Mouse (Mus musculus) urinary bladder, postnatal 4 days (tissue): Measurements from ENCODE around the gene Agap2.
"Not testable (repeated sequence)": the region's sequence is repeated elsewhere in the genome, so short reads cannot be mapped to it uniquely, and the experiment has no call there.

Experiments
- DNase-seq, 2 experiments: peaks; one replicate each; pipeline ENCODE4 v3.0.0; 2021 to 2022; ENCODE audit warnings: low spot score in 2 of 2

Agap2 gene

DNA sequence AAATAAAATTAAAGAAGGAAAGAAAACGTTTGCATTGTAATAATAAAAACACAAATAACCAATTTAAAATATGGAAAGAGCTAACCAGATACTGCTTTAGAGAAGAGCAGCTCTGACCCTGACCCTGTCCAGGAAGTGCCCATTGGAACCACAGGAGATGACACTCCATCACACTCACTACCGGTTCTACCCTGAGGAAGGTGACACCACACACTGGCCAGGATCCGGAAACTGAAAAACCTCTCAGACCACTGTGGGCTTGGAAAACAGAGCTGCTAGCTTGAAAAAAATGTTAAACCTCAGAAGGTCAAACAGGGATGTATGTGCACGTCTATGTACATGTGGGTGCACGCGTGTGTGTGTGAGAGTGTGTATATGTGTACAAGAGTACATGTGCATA lies 26.1 kb downstream of the Agap2 start:
- no peak for DNase-seq

DNA sequence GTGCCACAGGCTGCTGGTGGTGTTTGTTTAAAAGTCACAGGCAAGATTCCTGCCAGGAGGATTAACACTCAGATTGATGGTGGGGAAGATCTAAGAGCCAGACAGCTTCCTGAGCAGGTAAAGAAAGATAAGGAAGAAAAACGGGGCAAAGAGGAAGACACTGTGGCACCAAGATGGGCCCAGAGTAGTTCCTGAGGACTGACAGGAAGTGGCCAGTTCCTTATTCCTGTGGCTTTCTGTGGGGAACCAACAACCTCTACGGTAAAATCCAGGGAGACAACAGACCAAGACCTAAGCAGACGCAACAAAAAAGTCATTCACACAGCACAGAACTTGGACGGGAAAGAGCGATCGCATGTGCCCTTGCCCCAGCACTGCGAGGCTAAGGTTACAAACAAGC lies 28.5 kb downstream of the Agap2 start:
- no peak for DNase-seq

DNA sequence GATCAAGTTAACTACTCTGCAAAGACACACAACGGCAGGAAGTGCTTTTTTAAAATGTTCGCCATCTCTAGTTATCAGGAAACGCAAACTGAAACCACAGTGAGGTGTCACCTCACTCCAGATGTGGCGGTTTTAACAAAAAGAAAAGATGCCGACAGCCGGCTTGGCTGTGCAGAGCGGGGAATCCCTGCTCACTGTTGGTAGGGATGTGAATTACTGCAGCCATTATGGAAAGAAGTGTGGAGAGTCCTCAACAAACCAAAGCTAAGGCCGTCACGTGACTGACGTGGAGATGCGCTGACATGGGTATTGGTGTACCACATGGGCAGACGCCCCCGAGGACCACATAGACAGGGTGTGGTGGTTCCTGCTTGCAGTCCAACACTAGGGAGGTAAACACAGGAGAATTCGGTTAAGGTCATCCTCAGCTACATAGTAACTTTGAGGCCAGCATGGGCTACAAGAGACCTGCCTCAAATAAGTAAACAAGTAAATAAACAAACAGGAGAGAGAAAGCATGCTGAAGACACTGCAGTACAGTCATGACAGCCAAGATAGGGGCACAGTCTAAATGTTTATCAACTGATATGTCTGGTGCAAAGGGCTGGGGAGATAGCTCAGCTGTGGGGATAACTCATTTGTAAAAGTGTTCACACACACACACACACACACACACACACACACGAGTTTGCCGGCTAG lies 32.6 kb downstream of the Agap2 start:
- DNase-seq = no peak

DNA sequence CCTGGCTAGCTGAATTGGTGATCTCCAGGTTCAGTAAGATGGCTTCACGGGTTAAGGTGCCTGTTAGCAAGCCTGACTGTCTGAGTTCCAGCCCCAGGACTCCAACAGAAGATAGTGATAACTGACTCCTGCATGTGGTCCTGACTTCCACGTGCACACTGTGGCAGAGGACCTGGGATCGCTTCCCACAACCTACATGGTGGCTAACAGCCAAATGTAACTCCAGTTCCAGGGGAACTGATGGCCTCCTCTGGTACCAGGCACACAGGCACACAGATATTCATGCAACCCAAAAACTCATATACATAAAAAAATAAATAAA lies 33.1 kb downstream of the Agap2 start:
- no peak for DNase-seq

DNA sequence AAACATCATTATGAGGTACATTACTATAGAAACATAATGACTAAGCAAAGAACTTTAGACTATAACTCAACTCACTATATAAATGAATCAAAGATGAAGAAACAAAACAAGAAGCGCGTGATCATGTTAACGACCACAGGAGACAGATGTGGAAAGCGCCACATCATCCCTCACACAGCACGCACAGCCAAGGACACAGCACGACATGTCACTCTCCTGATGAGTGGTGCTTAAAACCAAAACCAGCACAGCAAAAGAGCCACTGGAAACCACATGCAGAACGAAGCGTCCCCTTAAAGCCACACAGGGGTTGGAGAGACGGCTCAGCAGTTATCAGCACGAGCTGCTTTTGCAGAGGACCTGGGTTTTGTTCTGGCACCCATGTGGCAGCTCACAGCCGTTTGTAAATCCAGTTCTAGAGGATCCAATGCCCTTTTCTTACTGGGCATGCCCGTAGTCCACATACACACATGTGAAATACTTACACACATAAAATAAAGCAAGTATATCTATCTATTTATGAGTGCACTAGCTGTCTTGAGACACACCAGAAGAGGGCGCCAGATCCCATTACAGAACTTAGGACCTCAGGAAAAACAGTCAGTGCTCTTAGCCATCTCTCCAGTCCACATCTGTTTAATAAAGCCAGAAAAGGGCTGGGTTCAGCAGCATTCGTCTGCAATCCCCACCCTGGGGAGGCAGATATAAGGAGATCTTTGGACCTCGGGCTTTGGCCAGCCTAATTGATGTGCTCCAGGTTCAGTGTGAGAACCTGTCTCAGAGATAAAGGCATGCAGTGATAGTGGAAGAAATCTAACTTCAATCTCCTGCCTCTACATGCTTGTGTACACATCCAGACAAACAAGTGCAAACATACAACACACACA lies 36.2 kb downstream of the Agap2 start:
- DNase-seq = no peak

DNA sequence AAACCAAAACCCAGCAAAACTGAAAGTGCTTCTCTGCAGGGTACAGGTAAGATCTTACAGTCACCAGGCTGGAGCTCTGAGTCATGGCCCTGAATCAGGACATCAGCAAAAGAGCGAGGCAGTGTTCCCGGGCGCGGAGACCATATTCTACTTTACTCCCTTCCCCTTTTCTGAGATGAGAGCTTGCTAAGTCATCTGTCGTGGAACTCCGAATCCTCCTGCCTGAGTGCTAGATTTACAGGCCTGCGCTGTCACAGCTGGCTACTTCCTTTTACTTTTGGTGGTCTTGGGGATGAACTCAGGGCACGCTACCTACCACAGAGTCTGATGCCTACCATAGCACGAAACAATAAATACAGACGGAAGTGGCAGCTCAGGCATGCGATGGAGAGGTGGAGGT lies 39.3 kb downstream of the Agap2 start:
- DNase-seq = no peak

DNA sequence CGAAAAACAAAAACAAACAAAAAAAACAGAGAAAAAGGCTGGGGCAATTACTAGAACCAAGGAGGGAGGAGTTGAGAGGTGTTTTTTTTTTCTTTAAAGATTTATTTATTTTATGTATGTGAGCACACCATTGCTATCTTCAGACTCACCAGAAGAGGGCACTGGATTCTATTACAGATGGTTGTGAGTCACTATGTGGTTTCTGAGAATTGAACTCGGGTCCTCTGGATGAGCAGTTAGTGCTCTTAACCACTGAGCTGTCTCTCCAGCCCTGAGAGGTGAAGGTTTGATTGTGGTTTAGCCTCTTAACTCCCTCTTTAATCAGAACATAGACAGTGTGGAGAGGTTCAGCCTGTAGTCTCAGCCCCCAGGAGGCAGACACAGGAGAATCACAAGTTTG lies 40.0 kb downstream of the Agap2 start:
- no peak for DNase-seq

DNA sequence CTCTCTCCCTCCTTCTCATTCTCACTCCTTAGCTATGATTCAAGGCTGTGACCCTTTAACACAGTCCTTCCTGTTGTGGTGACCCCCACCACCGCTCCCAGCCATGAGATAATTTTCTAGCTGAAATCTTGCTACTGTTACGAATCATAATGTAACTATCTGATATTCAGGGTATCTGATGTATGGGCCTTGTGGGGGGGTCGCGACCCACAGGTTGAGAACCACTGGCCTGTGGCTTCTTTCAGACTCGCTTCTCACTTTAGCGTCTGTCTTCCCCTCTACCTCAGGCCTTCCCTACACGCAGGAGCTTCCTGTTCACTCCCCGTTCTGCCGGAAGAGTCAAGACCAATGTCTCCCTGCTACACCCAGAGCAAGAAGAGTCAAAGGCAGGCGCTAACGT lies 43.4 kb downstream of the Agap2 start:
- no peak for DNase-seq

DNA sequence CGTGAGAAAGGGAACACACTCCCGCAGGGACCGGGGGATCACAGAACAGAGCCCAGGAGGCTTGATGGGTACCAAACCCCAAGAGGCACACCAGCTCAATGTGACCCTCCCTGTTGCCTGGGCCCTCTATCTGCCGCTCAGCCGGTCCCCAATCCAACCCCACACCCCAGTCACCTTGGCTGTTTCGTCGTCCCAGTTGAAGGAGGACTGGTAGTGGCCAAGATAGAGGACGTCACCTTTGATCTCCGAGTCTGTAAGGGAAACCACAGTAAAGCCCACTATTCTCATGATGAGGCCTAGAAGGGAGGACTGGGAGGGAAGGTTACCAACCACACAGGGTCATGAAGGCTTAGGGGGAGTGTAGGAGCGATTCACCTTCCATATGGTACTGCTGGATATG lies 44.1 kb downstream of the Agap2 start:
- DNase-seq = no peak

DNA sequence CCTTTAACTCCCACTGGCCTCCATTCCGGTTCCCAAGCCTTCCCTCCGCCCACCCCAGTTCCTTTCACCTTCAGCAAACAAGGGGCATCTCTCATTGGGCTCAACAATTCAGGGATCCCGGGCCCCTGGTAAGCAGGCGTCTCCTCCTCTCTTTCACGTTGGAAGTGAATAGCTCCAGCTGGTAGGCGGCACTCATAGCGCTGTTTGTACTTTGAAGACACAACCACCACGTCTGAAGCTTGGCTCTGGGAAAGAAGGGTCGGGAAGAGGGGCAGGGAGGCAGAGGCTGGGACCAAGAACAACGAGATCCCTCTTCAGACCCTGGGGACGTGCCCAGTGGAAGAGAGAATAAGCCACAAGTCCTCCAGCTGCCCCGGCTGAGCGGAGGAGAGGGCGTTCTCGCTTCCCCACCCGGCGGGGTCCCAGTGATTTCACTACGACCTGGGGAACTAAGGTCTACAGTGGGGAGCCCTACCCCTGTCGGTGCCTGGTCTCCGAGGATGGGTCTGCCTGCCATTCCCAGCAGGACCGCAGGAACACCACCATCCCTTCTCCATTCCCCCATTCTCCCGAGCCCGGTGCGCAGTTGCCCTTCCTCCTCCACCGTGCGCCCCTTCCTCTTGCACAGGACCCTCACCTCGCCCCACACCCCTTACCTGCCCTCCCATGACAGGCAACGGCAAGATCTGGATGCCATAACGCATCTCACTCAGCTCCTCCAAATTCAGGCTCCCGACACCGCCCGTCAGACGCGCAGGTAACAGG lies 45.4 kb downstream of the Agap2 start:
- no peak for DNase-seq

DNA sequence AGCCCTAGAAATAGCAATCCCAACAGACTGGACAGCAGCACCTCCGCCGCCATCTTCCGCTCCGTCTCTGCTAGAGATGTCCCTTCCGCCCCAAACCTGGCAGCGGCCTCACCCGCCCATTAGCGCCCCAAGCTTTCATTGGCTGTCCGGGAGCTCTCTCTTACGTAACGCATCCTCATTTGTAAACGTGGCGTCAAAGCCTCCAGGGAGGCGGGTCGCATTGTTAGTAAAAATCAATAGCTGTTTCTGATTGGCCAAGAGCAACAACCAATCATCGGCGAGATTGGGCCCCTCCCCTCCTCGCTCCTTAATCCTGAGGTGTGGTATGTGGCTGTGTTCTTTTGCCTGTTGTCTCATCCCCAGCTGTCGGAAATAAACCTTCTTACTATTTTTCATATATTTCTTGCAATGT lies 46.0 kb downstream of the Agap2 start, which contains the start of gene Os9:
Os9 (minus strand) TSS at position 66 of the 412 bp plus-strand sequence.
- DNase-seq = peak; percentile 94 to 95

DNA sequence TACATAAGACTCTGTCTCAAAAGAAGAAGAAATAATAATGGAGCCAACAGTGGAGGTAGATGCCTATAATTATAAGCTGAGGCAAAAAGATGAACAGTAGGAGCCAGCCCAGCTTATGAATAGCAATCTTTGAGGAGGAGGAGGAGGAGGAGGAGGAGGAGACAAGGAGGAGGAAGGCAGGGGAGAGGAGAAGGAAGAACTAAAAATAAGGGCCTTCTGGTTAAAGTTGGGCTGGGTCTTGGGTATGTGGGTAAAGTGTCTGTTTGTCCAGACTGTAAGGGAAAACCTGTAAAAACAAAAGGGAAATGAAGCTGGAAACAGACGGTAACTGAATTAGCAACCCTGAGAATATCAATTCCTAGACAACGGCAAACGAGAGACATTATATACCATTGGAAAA lies 46.9 kb downstream of the Agap2 start:
- no peak for DNase-seq

DNA sequence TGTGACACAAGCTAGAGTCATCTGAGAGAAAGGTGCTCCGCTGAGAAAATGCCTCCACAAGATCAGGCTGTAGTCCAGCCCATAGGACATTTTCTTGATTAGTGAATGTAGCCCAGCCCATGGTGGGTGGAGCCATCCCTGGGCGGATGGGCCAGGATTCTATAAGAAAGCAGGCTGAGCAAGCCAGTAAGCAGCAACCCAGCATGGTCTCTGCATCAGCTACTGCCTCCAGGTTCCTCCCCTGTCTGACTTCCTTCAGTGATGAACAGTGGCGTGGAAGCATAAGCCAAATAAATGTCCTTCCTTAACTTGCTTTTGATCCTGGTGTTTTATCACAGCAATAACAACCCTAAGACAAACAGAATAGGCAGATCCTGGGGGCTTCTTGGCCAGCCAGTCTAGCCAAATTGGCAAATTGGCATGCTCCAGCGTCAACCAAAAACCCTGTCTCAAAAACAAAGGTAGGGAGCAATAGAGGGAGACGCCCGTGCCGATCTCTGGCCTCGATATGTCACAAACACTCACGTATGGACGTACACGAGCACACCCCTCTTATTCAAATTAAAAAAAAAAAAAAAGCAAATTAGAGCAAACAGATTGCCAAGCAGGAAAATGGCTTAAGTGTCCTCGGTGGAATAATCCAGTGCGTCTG lies 47.8 kb downstream of the Agap2 start:
- no peak for DNase-seq

DNA sequence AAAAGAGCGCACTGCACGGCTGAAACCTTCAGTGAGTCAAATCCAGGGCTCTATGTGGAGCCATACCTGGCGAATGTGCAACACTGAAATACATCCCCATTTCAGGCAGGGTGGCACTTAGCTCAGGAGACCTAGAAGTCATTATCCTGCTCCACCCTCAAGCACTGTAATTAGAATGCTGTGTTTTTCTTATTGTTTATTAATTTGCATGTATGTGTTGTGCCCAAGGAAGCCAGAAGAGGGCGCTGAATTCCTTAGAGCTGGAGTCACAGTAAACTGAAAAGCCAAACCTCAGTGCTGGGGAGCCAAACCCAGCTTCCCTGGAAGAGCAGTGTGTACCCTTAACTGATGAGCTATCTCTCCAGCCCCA lies 48.3 kb downstream of the Agap2 start:
- DNase-seq = no peak

DNA sequence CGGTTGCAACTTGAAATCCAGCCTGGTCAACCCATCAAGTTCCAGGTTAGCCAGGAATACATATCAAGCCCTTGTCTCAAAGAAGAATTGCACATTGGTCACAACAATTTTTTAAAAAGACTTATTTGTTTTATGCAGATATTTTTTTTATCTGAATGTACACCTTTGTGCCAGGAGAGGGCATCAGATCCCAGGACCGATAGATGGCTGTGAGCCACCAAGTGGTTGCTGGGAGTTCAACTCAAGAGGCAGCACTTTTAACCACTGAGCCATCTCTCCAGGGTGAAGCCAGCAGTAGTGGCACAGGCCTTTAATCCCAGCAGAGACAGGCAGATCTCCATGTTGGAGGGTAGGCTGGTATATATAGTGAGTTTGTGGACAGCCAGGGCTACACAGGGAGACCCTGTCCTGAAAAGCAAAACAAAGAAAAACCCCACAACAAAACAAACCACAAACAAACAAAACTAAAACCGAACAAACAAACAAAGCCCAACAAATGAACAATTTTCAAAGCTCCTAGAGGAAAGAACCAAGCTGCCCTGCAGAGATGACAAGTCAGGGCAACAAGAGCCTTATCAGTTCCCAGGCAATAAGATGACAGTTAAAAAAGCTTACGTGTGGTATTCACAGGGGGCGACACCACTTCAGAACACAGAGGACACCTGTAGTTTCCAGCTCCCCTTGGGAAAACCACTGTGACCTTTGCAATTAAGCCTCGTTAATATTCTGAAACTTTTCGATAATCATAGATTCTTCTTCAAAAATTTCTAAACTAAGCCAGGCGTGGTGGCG lies 50.3 kb downstream of the Agap2 start:
- DNase-seq = no peak

DNA sequence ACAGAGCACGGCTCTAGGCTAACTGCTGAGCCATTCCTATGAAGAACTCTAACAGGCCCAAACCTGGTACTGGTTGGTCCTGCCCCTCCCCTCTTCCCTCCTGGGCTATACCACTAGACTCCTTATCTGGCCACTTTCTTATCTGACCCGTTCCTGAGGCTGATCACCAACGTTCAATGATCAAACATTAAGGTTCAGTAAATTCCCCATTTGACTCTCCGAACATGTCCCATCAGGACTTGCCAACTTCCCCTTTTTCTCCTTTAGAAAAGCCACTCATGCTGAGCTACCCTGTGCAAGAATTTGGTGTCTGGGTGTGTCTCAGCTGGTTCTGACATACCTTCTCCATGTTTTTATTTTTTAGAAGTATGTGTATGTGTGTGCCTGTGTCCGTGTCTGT lies 51.5 kb downstream of the Agap2 start:
- DNase-seq = no peak

DNA sequence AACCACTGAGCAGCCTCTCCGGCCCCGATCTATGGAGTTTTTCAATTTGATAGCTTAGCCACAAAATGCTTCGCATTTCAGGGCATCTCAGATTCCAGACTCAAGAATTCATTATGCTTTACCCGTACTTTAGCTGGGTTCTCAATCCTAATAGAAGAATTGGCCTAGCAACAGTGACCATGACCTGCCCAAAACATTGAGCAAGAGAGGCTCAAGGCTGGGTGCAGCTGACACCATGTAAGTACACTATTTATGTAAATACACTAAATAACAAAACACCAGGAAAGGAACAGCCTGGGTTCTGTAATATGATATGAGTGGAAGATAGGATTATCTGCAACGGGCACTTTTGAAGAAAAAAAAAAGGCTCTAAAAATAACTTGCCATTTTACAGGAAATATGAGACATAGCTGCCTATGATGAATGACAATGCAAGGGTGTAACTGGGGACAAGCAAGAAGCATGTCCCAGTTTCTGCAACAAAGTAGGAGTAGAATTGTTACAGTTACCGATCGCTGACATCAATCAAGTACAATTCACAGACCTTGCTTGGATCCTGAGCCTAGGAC lies 52.7 kb downstream of the Agap2 start:
- DNase-seq = no peak

DNA sequence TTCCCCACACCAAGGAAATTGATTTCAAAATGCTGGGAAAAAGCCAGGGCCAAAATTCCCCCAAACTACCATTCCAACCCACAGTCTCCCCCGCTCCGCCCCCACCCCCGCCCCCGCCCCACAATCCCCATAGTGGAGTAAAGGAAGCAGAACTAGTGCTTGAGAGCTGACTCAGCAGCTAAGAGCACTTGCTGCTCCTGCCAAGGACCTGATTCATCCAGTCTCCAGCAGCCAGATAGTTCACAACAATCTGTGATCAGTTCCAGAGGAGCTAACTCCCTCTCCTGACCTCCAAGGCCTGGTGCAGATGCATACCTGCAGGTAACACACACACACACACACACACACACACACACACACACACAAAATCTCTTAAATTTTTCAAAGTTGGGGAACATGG lies 54.3 kb downstream of the Agap2 start:
- no peak for DNase-seq

DNA sequence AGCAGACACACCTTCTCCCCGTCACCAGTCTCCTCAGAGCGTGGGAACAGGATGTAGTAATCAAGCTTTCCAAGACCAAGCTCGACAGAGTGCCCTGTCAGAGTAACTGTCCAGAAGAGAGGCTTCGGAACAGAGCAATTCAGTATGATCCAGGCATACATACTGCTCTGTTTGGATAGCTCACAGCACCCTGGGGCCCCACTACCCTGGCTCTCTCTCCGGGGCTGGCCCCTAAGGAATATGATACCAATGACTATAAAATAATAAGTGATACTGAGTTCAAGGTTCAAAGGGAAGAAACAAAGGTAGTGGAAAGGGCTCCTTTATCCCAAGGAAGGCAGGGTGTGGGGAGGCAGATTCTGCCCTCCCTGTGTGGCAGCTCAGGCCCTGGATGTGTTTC lies 57.4 kb downstream of the Agap2 start:
- no peak for DNase-seq

DNA sequence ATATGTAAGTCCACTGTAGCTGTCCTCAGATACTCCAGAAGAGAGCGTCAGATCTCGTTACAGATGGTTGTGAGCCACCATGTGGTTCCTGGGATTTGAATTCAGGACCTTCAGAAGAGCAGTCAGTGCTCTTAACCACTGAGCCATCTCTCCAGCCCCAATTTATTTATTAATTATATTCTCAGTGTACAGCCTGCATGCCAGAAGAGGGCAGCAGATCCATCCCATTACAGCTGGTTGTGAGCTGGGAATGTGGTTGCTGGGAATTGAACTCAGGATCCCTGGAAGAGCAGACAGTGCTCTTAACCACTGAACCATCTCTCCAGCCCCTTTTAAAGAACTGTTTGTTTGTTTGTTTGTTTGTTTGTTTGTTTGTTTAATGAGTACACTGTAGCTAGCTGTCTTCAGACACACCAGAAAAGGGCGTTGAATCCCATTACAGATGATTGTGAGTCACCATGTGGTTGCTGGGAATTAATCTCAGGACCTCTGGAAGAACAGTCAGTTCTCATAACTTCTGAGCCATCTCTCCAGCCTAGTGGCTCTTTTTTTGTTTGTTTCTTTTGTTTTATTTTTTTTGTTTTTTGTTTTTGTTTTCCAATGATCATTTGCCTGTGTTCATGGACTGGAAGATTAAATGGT lies 59.4 kb downstream of the Agap2 start:
- DNase-seq = not testable (repeated sequence)
